Mouse (Mus musculus): Measurements from ENCODE around the gene Dhrs13.

GRCm38 (mm10) chr11:78033931-78034617, 2.0 kb downstream of the Dhrs13 start:
- TF ChIP-seq POLR2A (IDR thresholded peaks at IDR 0.05; ENCODE audit: low read depth, low read length), result no peak
- TF ChIP-seq CTCF (IDR thresholded peaks at IDR 0.05; ENCODE audit: extremely low read depth, insufficient read depth, insufficient read length, insufficient replicate concordance), result no peak
